Mouse (Mus musculus) urinary bladder, postnatal 4 days (tissue): ENCODE results near the gene 2410137M14Rik.
"Not testable (repeated sequence)": the region's sequence is repeated elsewhere in the genome, so short reads cannot be mapped to it uniquely, and the experiment has no call there.

Experiments
- DNase-seq, 2 experiments: peaks; one replicate each; pipeline ENCODE4 v3.0.0; 2021 to 2022; ENCODE audit warnings: low spot score in 2 of 2

Gene 2410137M14Rik

GRCm38 (mm10) chr17:36993770-36994325 is 12.8 kb upstream of the 2410137M14Rik start:
- DNase-seq = no peak

- DNase-seq = no peak
Observed at GRCm38 (mm10) chr17:36992336-36993104, 11.5 kb upstream of the 2410137M14Rik start.

GRCm38 (mm10) chr17:36990630-36991029 is 9.6 kb upstream of the 2410137M14Rik start:
- DNase-seq = not testable (repeated sequence)

- DNase-seq = no peak
Observed at GRCm38 (mm10) chr17:36989437-36989836, 8.4 kb upstream of the 2410137M14Rik start, which contains the start of gene H2-M5. Gene H2-M5, minus strand, starts transcription at chr17:36989537.

GRCm38 (mm10) chr17:36988475-36988874 is 7.4 kb upstream of the 2410137M14Rik start:
- DNase-seq = no peak

- DNase-seq = no peak
Observed at GRCm38 (mm10) chr17:36982253-36983155, 1.5 kb upstream of the 2410137M14Rik start.

GRCm38 (mm10) chr17:36981845-36982244 is 808 bp upstream of the 2410137M14Rik start:
- DNase-seq = no peak

GRCm38 (mm10) chr17:36973271-36973787 is 7.7 kb downstream of the 2410137M14Rik start:
- DNase-seq = no peak

- no peak for DNase-seq
Observed at GRCm38 (mm10) chr17:36972791-36973190, 8.2 kb downstream of the 2410137M14Rik start.

GRCm38 (mm10) chr17:36971172-36971850 is 9.7 kb downstream of the 2410137M14Rik start:
- no peak for DNase-seq

- DNase-seq = no peak
Observed at GRCm38 (mm10) chr17:36970316-36970890, 10.6 kb downstream of the 2410137M14Rik start.

- DNase-seq = no peak
Observed at GRCm38 (mm10) chr17:36966875-36967274, 14.2 kb downstream of the 2410137M14Rik start.

GRCm38 (mm10) chr17:36961125-36961524 is 19.9 kb downstream of the 2410137M14Rik start:
- DNase-seq = no peak

GRCm38 (mm10) chr17:36958884-36959283 is 22.2 kb downstream of the 2410137M14Rik start:
- no peak for DNase-seq

- DNase-seq = peak; percentile 90 to 92
Observed at GRCm38 (mm10) chr17:36957999-36958743, 22.9 kb downstream of the 2410137M14Rik start, which contains the start of the genes Znrd1 and Znrd1as. Gene Znrd1, minus strand, starts transcription at chr17:36958559. Gene Znrd1as, plus strand, starts transcription at chr17:36958592.

- no peak for DNase-seq
Observed at GRCm38 (mm10) chr17:36953062-36953461, 28.0 kb downstream of the 2410137M14Rik start.

- DNase-seq = no peak
Observed at GRCm38 (mm10) chr17:36952631-36953030, 28.4 kb downstream of the 2410137M14Rik start.

GRCm38 (mm10) chr17:36950981-36951947 is 29.8 kb downstream of the 2410137M14Rik start, which contains the start of gene Ppp1r11:
Gene Ppp1r11, minus strand, starts transcription at chr17:36951741.
- peak; percentile 92 to 94 for DNase-seq

- DNase-seq = no peak
Observed at GRCm38 (mm10) chr17:36949265-36949664, 31.8 kb downstream of the 2410137M14Rik start.
